Mouse (Mus musculus) layer of hippocampus, adult 6 months (tissue): ENCODE measurements around the gene Gm16181. TPM values are rescaled to one million over a fixed set of nuclear protein-coding genes. Genes with fewer than 3 reads are reported as not detected.

Source experiments
- long read RNA-seq, 2 experiments: library from polyadenylated mRNA; unstranded; transcript quantifications; one replicate each; pipeline ENCODE4 v2.0.0; 2019 to 2020
- microRNA-seq: library from miRNA; unstranded; fragments of <30 nt; microRNA quantifications from one replicate; pipeline ENCODE4 v1.2.0, GENCODE M21; 2020
- polyA plus RNA-seq: library from polyadenylated mRNA; unstranded; fragments of <200 nt; fragmentation: Nextera tagmentation; gene quantifications from 2 replicates; pipeline ENCODE4 v1.2.3, GENCODE M21; 2021

Gm16181 gene
- polyA plus RNA-seq = not detected in 2 replicates
- long read RNA-seq, experiment 1 = 0 reads
- long read RNA-seq, experiment 2 = 0 reads

GRCm38 (mm10) chr17:35220156-35220952 lies at the start of gene Gm16181:
Gene Gm16181, plus strand, starts transcription at chr17:35220834.

GRCm38 (mm10) chr17:35175968-35176367 lies 44.7 kb upstream of the Gm16181 start, which contains the start of gene Aif1:
Gene Aif1, minus strand, starts transcription at chr17:35176068.

GRCm38 (mm10) chr17:35187959-35188610 lies 32.5 kb upstream of the Gm16181 start, which contains the start of gene Lst1:
Gene Lst1, minus strand, starts transcription at chr17:35188439.

GRCm38 (mm10) chr17:35193881-35194843 lies 26.5 kb upstream of the Gm16181 start, which contains the start of gene Ltb:
Gene Ltb, plus strand, starts transcription at chr17:35194439.

GRCm38 (mm10) chr17:35201787-35202186 lies 18.8 kb upstream of the Gm16181 start, which contains the start of gene Tnf:
Gene Tnf, minus strand, starts transcription at chr17:35202007.

GRCm38 (mm10) chr17:35204494-35205379 lies 15.9 kb upstream of the Gm16181 start, which contains the start of gene Lta:
Gene Lta, minus strand, starts transcription at chr17:35205351.

GRCm38 (mm10) chr17:35233114-35233980 lies 12.7 kb downstream of the Gm16181 start, which contains the start of gene Atp6v1g2:
Gene Atp6v1g2, plus strand, starts transcription at chr17:35233660.

GRCm38 (mm10) chr17:35235614-35236389 lies 15.2 kb downstream of the Gm16181 start, which contains the start of gene Nfkbil1:
Gene Nfkbil1, minus strand, starts transcription at chr17:35235792.

GRCm38 (mm10) chr17:35241305-35242014 lies 20.8 kb downstream of the Gm16181 start, which contains the start of gene Ddx39b:
Gene Ddx39b, plus strand, starts transcription at chr17:35241746.

GRCm38 (mm10) chr17:35262664-35263522 lies 42.3 kb downstream of the Gm16181 start, which contains the start of gene H2-D1:
Gene H2-D1, plus strand, starts transcription at chr17:35262730.

Small RNAs within 50 kb of the gene (microRNA-seq; reads per million reads assigned to microRNA genes)
- not detected for gene Mir6973a
- gene Mir6974 = not detected
- gene Mir6975 = 5.6 reads per million, percentile 20 among the genes with 10 or more reads in this experiment
- gene Mir8094 = not detected

Other genes with a start within 250 kb of the Gm16181 start
- 7.2 and 7.7 TPM in 2 replicates for gene Hspa1a, start 248.7 kb upstream of the Gm16181 start, polyA plus RNA-seq
- 0.60 and 0.84 TPM in 2 replicates for gene Hspa1l, start 248.1 kb upstream of the Gm16181 start, polyA plus RNA-seq
- 35.2 and 42.4 TPM in 2 replicates for gene Lsm2, start 239.0 kb upstream of the Gm16181 start, polyA plus RNA-seq
- 20.0 and 21.5 TPM in 2 replicates for gene Vars, start 219.8 kb upstream of the Gm16181 start, polyA plus RNA-seq
- 0.20 TPM in 1 of 2 replicates, not detected in the other for gene Vwa7, start 204.3 kb upstream of the Gm16181 start, polyA plus RNA-seq
- 0.62 and 0.97 TPM in 2 replicates for gene Sapcd1, start 192.8 kb upstream of the Gm16181 start, polyA plus RNA-seq
- 0.33 and 0.59 TPM in 2 replicates for gene Msh5, start 174.1 kb upstream of the Gm16181 start, polyA plus RNA-seq
- gene Clic1, start 170.9 kb upstream of the Gm16181 start, polyA plus RNA-seq = 28.2 and 29.7 TPM in 2 replicates
- 18.0 and 23.6 TPM in 2 replicates for gene Ddah2, start 161.8 kb upstream of the Gm16181 start, polyA plus RNA-seq
- gene Ly6g6c, start 155.4 kb upstream of the Gm16181 start, polyA plus RNA-seq = not detected in 2 replicates
- gene Mpig6b, start 154.7 kb upstream of the Gm16181 start, polyA plus RNA-seq = 0.06 TPM in 1 of 2 replicates, not detected in the other
- gene Ly6g6e, start 143.9 kb upstream of the Gm16181 start, polyA plus RNA-seq = 4.4 and 4.6 TPM in 2 replicates
- gene Ly6g6d, start 142.8 kb upstream of the Gm16181 start, polyA plus RNA-seq = 1.2 and 2.3 TPM in 2 replicates
- 1.2 and 2.1 TPM in 2 replicates for gene Ly6g6f, start 135.2 kb upstream of the Gm16181 start, polyA plus RNA-seq
- 86.3 and 93.9 TPM in 2 replicates for gene Abhd16a, start 131.6 kb upstream of the Gm16181 start, polyA plus RNA-seq
- not detected in 2 replicates for gene Ly6g5c, start 112.6 kb upstream of the Gm16181 start, polyA plus RNA-seq
- not detected in 2 replicates for gene Ly6g5b, start 105.4 kb upstream of the Gm16181 start, polyA plus RNA-seq
- 16.5 and 19.1 TPM in 2 replicates for gene Gpank1, start 99.4 kb upstream of the Gm16181 start, polyA plus RNA-seq
- gene Csnk2b, start 98.8 kb upstream of the Gm16181 start, polyA plus RNA-seq = 212 and 242 TPM in 2 replicates
- gene D17H6S53E, start 94.5 kb upstream of the Gm16181 start, polyA plus RNA-seq = 24.7 and 40.7 TPM in 2 replicates
- not detected in 2 replicates for gene Apom, start 88.8 kb upstream of the Gm16181 start, polyA plus RNA-seq
- gene Bag6, start 85.7 kb upstream of the Gm16181 start, polyA plus RNA-seq = 68.3 and 90.8 TPM in 2 replicates
- gene Prrc2a, start 55.9 kb upstream of the Gm16181 start, polyA plus RNA-seq = 25.5 and 33.2 TPM in 2 replicates
- gene Aif1, start 44.8 kb upstream of the Gm16181 start, polyA plus RNA-seq = 37.6 and 39.5 TPM in 2 replicates
- gene Lst1, start 32.4 kb upstream of the Gm16181 start, polyA plus RNA-seq = 28.9 and 30.2 TPM in 2 replicates
- gene Ltb, start 26.4 kb upstream of the Gm16181 start, polyA plus RNA-seq = 1.2 and 1.4 TPM in 2 replicates
- gene Tnf, start 18.8 kb upstream of the Gm16181 start, polyA plus RNA-seq = 0.09 and 0.19 TPM in 2 replicates
- 0.14 and 0.16 TPM in 2 replicates for gene Lta, start 15.5 kb upstream of the Gm16181 start, polyA plus RNA-seq
- gene Atp6v1g2, start 12.8 kb downstream of the Gm16181 start, polyA plus RNA-seq = 685 and 716 TPM in 2 replicates
- gene Nfkbil1, start 15.0 kb downstream of the Gm16181 start, polyA plus RNA-seq = 6.4 and 9.7 TPM in 2 replicates
- gene Ddx39b, start 20.9 kb downstream of the Gm16181 start, polyA plus RNA-seq = 193 and 215 TPM in 2 replicates
- gene H2-D1, start 41.9 kb downstream of the Gm16181 start, polyA plus RNA-seq = 68.9 and 78.2 TPM in 2 replicates
- 0.13 TPM in 1 of 2 replicates, not detected in the other for gene H2-Q1, start 99.6 kb downstream of the Gm16181 start, polyA plus RNA-seq
- gene H2-Q2, start 121.4 kb downstream of the Gm16181 start, polyA plus RNA-seq = 0.13 and 0.69 TPM in 2 replicates
- 0.09 and 0.36 TPM in 2 replicates for gene H2-Q4, start 158.8 kb downstream of the Gm16181 start, polyA plus RNA-seq
- 1.2 and 1.6 TPM in 2 replicates for gene H2-Q6, start 204.0 kb downstream of the Gm16181 start, polyA plus RNA-seq
- gene H2-Q7, start 218.3 kb downstream of the Gm16181 start, polyA plus RNA-seq = 2.5 and 2.7 TPM in 2 replicates
- not detected in 2 replicates for gene H2-Q10, start 249.3 kb downstream of the Gm16181 start, polyA plus RNA-seq